Mouse (Mus musculus): ENCODE data around the gene Slu7. TPM values are rescaled to one million over a fixed set of nuclear protein-coding genes. Genes with fewer than 3 reads are reported as not detected.

The Slu7 gene
- polyA plus RNA-seq, 1 experiment: 2.3 TPM

- H3K27ac ChIP-seq (ENCODE audit: insufficient read depth, low read depth, low read length): no peak overlapping the region
- H3K36me3 ChIP-seq (ENCODE audit: control insufficient read depth, insufficient read depth, low read length): no peaks in the 10 kb centered on the region
- TF ChIP-seq CTCF (IDR thresholded peaks at IDR 0.05; ENCODE audit: extremely low read depth, insufficient read length, insufficient replicate concordance, low read depth, low read length): no peak
- no peak for TF ChIP-seq POLR2A (IDR thresholded peaks at IDR 0.05; ENCODE audit: low read depth, low read length)
- WGBS: 86% methylated on average over 9 of the region's 9 CpGs
- H3K4me3 ChIP-seq (ENCODE audit: low read depth, low read length): no peak overlapping the region
- no peaks in the 10 kb centered on the region for H3K27me3 ChIP-seq (ENCODE audit: control insufficient read depth, insufficient read depth, low read length)
- no peaks in the 10 kb centered on the region for H3K4me1 ChIP-seq (ENCODE audit: control insufficient read depth, insufficient read depth, insufficient read length, low read length)
Observed at GRCm38 (mm10) chr11:43485855-43486254, 52.3 kb downstream of the Slu7 start.

GRCm38 (mm10) chr11:43492663-43493062, 59.1 kb downstream of the Slu7 start:
- Histone ChIP-seq H3K4me1 (ENCODE audit: control insufficient read depth, insufficient read depth, insufficient read length, low read length) (peaks cover 3% of the 10 kb centered on the region; the same call in 1 of the 2 replicates), H3K27ac (ENCODE audit: insufficient read depth, low read depth, low read length) (no peak overlapping the region), H3K4me3 (ENCODE audit: low read depth, low read length) (no peak overlapping the region), H3K36me3 (ENCODE audit: control insufficient read depth, insufficient read depth, low read length) (no peaks in the 10 kb centered on the region), H3K27me3 (ENCODE audit: control insufficient read depth, insufficient read depth, low read length) (no peaks in the 10 kb centered on the region)
- TF ChIP-seq POLR2A (IDR thresholded peaks at IDR 0.05; ENCODE audit: low read depth, low read length) (no peak), CTCF (IDR thresholded peaks at IDR 0.05; ENCODE audit: extremely low read depth, insufficient read length, insufficient replicate concordance, low read depth, low read length) (peak; percentile 88; the same call in 1 of the 2 replicates)
- WGBS: 30% methylated on average over 7 of the region's 7 CpGs

GRCm38 (mm10) chr11:43493815-43494409, 60.4 kb downstream of the Slu7 start:
- Histone ChIP-seq H3K4me1 (ENCODE audit: control insufficient read depth, insufficient read depth, insufficient read length, low read length) (peaks cover 3% of the 10 kb centered on the region; the same call in 1 of the 2 replicates), H3K36me3 (ENCODE audit: control insufficient read depth, insufficient read depth, low read length) (no peaks in the 10 kb centered on the region), H3K27ac (ENCODE audit: insufficient read depth, low read depth, low read length) (no peak overlapping the region), H3K27me3 (ENCODE audit: control insufficient read depth, insufficient read depth, low read length) (no peaks in the 10 kb centered on the region), H3K4me3 (ENCODE audit: low read depth, low read length) (no peak overlapping the region)
- peak; percentile 92; the same call in 1 of the 2 replicates for TF ChIP-seq CTCF (IDR thresholded peaks at IDR 0.05; ENCODE audit: extremely low read depth, insufficient read length, insufficient replicate concordance, low read depth, low read length)
- 0 out of 2 replicates have a peak, but pooled peaks have one; percentile 21 for TF ChIP-seq POLR2A (IDR thresholded peaks at IDR 0.05; ENCODE audit: low read depth, low read length)
- WGBS: 32% methylated on average over 6 of the region's 6 CpGs

GRCm38 (mm10) chr11:43495037-43495436, 61.5 kb downstream of the Slu7 start:
- WGBS: 77% methylated on average over 8 of the region's 8 CpGs
- TF ChIP-seq CTCF (IDR thresholded peaks at IDR 0.05; ENCODE audit: extremely low read depth, insufficient read length, insufficient replicate concordance, low read depth, low read length) (peak; percentile 12; the same call in 1 of the 2 replicates), POLR2A (IDR thresholded peaks at IDR 0.05; ENCODE audit: low read depth, low read length) (no peak)
- H3K4me3 ChIP-seq (ENCODE audit: low read depth, low read length): no peak overlapping the region
- no peak overlapping the region for H3K27ac ChIP-seq (ENCODE audit: insufficient read depth, low read depth, low read length)
- no peaks in the 10 kb centered on the region for H3K27me3 ChIP-seq (ENCODE audit: control insufficient read depth, insufficient read depth, low read length)
- H3K36me3 ChIP-seq (ENCODE audit: control insufficient read depth, insufficient read depth, low read length): no peaks in the 10 kb centered on the region
- peaks cover 3% of the 10 kb centered on the region; the same call in 1 of the 2 replicates for H3K4me1 ChIP-seq (ENCODE audit: control insufficient read depth, insufficient read depth, insufficient read length, low read length)

DNA sequence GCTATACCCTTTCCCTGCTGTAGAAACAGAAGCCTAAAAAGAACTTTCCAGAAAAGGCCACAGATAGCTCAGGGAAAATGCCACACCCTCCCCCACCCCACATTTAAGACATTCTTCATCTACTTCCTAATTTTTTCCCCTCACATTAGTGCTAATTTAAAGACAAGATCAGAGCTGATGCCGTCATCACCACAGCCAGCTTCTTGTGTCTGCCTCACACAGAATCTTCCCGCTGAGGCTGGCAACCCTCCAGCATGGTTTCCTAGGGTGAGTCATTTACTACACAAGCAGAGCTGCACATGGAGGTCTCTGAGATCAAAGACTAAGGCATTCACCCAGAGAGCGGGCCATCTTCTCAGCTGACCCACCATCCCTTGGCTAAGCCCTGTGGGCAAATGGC, 62.0 kb downstream of the Slu7 start:
- Histone ChIP-seq H3K27ac (ENCODE audit: insufficient read depth, low read depth, low read length) (no peak overlapping the region), H3K4me1 (ENCODE audit: control insufficient read depth, insufficient read depth, insufficient read length, low read length) (peaks cover 3% of the 10 kb centered on the region; the same call in 1 of the 2 replicates), H3K36me3 (ENCODE audit: control insufficient read depth, insufficient read depth, low read length) (no peaks in the 10 kb centered on the region), H3K4me3 (ENCODE audit: low read depth, low read length) (no peak overlapping the region), H3K27me3 (ENCODE audit: control insufficient read depth, insufficient read depth, low read length) (no peaks in the 10 kb centered on the region)
- 17% methylated on average over 3 of the region's 3 CpGs for WGBS
- TF ChIP-seq CTCF (IDR thresholded peaks at IDR 0.05; ENCODE audit: extremely low read depth, insufficient read length, insufficient replicate concordance, low read depth, low read length): no peak
- TF ChIP-seq POLR2A (IDR thresholded peaks at IDR 0.05; ENCODE audit: low read depth, low read length): no peak

Other genes with a start within 250 kb of the Slu7 start
- 6.7 and 7.5 TPM in 2 replicates for gene Pttg1, start 7.5 kb upstream of the Slu7 start, polyA plus RNA-seq (2012; rRNA removed)
- 2.9 and 5.9 TPM in 2 replicates for gene C1qtnf2, start 40.5 kb downstream of the Slu7 start, polyA plus RNA-seq (2012; rRNA removed)
- 7.1 and 7.9 TPM in 2 replicates for gene Ccnjl, start 95.0 kb downstream of the Slu7 start, polyA plus RNA-seq (2012; rRNA removed)
- 0.27 and 1.0 TPM in 2 replicates for gene 4933415A04Rik, start 153.3 kb downstream of the Slu7 start, polyA plus RNA-seq (2012; rRNA removed)
- 6.0 TPM in 1 of 2 replicates, not detected in the other for gene Fabp6, start 167.8 kb downstream of the Slu7 start, polyA plus RNA-seq (2012; rRNA removed)
- gene Pwwp2a, start 248.3 kb downstream of the Slu7 start, polyA plus RNA-seq (2012; rRNA removed): 4.2 and 10.1 TPM in 2 replicates